Mouse (Mus musculus) spleen, postnatal 14 days (tissue): ENCODE measurements around the gene Itga2b.

Experiments
- DNase-seq, 2 experiments: peaks; one replicate each; pipeline ENCODE4 v3.0.0; 2021 to 2022; ENCODE audit warnings: low spot score in 2 of 2

Itga2b gene

DNA sequence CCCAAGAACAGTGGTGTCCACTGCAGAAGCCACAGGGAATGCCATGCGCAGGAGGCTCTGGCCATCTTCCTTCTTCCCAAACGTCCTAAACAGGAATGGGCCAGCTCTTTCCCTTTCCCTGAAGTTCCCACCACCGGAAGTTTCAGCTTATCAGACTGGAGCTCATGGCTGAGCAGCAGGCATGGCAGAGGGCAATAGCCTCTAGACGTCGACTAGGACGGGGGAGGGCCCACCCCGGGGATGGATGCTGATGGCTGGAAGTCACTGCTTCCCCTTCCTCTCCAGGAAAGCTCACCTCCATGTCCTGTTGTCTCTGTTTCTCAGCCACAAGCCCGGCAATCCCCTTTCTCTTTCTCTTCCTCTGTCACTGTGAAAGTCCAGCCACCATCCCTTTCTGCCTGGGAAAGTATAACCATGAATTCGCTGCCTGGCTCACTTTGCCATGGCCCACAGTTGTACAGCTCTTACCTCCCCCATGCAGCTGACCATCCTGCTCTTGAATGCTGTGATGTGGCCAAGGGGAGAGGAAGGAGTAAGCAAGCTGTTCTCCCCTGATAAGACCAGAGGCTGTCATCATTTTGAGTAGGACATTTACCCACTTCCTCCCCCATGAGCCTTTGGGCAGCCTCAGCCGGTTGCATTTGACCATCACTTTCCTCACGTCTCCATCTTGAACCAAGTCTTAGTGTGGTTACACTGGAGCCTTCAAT lies at the start of gene Itga2b:
Gene Itga2b (minus strand): TSS at position 475 of the 710 bp plus-strand sequence.
- no peak for DNase-seq

DNA sequence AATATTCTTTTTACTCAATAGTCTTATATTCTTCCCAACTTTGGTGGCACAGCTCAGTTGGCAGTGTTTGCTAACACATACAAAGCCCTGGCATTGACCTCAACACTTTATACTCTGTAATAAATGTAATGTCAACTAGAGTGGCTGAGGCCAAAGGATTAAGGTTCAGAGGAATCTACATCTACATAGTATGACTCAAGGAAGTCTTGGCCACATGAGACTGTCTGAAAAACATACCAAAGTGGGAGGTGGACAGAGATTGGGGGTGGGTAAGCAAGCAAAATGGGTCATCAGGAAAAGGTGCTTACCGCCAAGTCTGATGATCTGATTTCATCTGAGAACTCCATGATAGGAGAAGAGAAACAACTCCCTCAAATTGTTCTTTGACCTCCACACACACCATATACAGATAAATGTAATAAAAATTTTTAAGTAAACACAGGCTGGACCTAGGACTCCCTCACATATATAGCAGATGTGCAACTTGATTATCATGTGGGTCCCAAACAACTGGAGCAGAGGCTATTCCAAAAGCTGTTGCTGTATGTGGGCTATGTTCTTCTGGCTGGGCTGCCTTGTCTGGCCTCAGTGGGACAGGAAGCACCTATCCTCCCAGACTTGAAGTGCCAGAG lies 45.0 kb upstream of the Itga2b start:
- no peak for DNase-seq

DNA sequence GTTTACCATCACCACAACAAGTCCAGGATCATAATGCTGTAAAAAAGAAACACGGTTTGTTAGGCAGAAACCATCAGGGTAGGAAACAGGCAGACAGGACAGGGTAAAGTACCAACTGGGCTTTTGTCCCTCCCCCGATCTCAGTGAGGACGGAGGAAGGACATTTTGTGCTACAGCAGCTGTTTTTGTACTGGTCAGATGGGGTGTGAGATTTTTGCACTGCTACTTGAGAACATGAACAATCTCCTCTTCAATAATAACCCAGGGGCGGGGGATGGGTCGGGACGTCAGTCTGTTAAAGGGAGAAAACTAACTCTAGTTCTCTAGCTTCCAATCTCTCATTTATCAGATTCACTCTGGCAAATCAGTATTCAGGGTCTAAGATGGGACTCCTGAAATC lies 40.3 kb upstream of the Itga2b start:
- no peak for DNase-seq

DNA sequence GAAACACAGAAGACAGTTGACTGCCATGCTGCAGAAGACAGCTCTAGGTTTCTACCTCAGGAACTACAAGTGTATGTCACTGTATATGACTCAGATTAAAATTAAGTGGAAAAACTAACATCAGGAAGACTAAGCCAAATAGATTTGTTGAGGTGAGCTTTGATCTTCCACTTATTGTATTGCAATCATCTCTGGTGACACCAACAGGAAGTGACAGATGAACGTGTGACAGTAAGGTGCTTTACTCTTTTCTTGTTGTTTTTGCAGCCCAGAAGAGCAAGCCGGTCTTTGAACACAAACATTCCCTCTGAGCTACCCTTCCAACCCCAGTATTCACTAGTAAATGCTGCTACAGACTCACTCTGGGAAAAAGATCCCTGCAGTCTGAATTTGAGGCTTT lies 26.8 kb upstream of the Itga2b start:
- DNase-seq: no peak

DNA sequence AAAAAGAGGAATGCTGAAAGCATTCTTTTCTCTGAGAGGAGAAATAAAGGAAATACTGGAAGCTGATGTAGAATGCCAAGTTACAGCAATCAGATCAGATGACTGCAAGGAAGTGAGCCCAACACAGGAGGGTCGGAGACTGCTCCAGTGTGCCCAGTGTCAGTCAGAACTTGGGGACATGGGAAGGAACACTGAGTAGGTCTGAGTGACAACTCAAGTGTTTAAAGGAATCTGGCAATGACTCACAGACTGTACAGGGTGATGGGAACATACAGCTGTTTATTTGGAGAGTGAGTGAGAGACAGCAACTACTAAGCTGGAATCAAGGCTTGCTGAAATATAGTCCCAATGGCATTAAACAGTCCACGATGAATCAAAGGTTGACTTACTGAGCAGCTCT lies 26.3 kb upstream of the Itga2b start:
- DNase-seq: no peak

DNA sequence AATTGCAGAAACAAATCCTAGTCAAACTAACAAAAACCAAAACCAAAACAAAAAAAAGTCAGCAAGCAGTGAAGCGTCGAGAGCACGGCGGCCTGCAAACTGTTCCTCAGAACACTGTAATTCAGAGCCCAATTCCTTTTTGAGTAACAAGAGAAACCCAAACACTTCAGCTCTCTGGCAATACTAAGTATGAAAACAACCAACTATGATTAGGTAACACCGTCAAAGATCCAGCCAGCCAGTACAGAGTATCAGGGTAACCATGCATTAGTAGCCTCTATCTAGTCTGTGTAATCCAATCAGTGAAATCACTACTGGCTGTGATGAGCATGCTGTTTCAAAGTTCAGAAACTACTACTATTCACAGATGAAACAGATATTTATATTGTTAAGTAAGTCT lies 25.8 kb upstream of the Itga2b start:
- no peak for DNase-seq

DNA sequence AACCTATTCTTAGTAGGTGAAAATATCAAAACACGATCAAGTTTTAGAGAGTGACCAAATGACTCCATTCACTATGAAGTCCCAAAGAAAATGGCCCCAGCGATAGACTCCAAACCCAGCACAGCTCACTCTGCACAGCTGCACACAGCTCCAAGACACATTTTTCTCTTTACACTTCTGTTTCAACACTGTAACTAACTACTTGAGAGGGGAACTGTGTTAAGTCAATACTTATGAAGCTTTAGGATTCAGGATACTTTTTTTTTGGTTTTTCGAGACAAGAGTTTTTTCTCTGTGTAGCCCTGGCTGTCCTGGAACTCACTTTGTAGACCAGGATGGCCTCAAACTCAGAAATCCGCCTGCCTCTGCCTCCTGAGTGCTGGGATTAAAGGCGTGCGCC lies 25.2 kb upstream of the Itga2b start:
- DNase-seq: no peak

DNA sequence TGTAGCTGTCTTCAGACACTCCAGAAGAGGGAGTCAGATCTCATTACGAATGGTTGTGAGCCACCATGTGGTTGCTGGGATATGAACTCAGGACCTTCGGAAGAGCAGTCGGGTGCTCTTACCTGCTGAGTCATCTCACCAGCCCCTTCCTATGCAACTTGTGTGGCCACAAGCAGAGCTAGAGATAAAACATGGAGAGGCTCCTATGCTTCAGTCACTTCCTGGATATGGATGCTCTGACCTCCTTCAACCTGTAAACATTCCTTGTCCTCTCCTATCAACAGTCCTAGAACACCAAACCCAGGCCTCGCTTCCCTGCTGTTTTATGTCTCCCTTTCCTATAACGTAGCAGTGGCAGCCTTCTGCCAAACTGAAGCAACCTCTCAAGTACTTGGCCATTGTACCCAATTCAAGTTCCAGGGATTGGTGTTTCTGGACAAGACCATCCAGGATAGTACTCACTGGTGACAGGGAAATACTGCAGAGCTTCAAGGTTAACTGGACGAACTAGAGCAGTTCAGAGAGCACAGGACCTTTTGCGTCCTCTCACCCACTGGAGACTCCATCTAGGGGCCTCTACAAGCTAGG lies 24.2 kb upstream of the Itga2b start:
- DNase-seq: no peak

DNA sequence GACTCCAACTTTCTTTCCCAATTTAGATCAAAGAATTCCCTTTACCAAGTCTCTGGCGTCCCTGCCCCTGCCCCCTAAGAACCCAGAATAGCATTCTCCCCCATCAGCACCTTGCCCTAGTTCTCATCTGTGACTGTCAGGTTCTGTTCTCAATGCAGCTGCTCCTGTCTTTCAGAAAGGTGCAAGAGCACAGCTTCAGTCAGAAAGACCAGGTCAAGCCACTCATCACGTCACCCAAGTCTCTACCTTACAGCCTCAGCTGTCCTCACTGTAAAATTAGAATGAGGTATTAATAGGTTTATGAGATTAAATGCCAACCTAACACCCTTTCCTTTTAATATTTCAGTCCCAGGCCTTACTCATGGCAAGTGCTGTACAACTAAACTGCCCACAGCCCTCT lies 23.3 kb upstream of the Itga2b start:
- no peak for DNase-seq

DNA sequence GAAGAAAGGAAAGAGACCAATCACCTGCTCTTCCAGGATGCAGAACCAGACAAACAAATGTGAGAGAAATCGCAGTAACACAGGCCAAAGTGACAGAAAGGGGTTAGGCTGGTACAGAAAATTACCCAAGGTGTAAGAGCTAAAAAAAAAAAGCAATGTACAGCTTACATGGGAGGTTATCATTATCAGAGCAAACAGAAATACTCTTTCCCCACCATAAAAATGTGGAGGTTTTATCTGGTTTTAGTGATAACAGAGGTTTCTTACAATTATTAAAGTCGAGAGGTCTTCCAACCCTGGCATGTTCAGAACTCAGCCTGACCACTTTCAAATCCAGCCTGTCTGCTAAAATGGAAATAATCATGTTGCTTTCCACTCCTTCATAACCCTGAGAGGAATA lies 18.0 kb upstream of the Itga2b start:
- DNase-seq: no peak

DNA sequence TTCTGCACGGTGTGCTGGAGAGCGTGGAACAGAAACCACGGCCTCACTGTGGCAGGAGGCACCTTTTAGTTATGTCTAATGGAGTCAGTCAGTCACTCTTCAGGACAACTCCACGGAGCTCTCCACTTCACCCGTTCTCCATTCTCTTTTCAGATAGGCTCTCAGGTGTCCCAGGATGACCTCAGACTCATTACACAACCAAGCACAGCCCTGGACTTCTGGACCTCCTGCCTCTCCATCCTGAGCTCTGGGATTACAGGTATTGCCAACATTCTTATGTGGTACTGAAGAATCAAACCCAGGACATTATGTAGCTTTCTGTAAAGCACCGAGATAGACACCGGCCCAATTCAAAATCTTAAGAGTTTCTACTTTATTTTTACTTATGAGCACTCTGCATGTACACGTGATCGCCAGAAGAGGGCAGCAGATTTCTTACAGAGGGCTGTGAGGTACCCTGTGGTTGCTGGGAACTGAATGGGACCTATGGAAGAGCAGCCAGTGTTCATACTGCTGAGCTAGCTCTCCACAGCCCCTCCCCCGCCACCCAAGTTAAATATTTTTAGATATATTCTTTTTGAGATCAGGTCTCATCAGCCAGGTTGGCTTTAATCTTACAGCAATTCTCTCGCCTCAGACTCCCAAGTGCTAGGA lies 16.9 kb upstream of the Itga2b start:
- peak in 1 of 2 experiments; percentile 14 for DNase-seq

DNA sequence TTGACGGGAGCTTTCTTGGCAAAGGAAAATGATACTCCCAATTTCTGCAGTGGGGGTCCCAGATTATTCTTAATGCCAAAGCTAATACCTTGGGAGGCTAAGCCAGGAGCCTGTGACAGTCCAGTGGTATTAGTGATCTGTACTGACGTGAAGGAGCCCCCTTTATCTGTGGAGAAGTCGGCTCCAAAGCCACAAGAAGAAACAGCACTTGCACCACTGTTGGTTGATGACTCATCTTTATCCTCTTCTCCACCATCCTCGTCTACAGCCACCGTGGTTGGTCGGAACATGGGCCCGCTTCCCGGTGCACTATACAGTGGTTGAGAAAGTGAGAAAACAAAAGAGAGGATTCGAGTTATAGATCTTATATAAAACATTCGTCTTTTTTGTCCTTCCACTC lies 11.9 kb upstream of the Itga2b start:
- DNase-seq: no peak

DNA sequence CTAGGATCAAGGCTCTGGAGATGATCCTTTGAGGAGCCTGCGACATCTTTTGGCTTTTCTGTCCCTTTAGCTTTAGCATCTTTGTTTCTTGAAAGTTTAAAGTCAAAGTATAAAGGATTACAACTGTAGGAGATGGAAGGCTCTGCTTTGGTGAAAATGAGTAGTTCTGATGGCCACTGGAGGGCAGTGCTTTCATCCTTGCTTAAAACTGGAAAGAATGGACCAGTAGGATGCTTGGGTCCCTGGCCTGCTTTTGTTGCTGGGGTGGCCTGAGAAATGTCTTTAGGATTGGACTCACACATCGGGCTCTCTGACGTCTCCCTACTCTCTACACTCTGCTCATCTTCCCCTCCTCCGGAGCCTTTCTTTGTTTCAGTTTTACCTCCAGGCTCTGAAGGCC lies 11.0 kb upstream of the Itga2b start:
- no peak for DNase-seq

DNA sequence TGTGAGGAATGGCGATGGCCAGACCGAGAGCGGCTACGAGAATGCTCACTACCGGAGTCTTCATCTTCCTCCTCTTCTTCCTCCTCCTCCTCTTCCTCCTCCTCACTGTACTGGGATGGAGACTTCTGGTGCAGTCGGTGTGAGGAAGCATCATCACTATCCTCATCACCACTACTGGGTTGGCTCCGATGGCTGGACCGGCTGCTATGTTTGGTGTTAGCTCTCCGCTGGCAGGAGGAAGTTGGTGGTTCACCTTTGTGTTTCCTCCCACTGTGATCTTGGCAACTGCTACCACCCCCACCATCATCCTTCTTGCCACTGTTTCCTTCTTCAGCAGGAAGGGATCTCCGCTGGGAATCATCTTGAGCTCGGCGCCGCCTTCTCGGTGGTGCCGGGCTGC lies 10.2 kb upstream of the Itga2b start:
- no peak for DNase-seq

DNA sequence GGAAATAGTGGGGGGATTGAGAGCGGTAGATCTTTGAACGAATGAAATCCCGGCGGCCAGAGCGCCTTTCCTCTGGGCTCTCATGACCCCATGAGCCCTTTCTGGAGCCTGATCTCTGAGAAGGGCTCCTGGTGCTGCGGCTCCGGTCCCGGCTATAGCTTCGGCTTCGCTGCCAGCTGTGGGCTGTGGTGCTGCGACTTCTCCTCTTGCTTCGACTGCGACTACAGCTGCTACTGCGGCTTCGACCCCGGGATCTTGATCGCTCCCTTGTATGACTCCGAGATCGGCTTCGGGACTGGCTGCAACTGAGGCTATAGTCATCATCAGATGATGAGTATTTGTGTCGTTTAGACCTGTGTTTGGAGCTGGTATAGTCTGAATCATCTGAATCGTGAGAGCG lies 9.7 kb upstream of the Itga2b start:
- no peak for DNase-seq

DNA sequence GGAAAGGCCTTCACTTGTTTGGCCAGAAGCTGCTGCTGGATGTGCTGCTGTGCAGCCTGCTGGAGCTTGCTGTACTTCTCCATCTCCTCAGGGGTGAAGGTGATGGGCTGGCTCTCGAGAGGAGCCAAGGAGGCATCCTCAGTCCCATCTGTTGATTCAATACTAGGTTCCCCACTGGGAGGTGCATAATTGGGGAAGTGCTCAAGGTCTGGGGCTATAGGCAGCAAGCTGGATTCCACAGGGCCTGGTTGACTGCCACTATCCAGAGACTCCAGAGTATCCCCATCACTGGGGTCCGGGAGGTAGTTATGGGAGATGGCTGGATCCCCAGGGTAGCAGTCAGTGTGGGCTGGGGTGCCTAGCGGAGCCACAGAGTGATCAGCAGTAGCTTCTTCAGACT lies 8.7 kb upstream of the Itga2b start:
- DNase-seq: no peak

DNA sequence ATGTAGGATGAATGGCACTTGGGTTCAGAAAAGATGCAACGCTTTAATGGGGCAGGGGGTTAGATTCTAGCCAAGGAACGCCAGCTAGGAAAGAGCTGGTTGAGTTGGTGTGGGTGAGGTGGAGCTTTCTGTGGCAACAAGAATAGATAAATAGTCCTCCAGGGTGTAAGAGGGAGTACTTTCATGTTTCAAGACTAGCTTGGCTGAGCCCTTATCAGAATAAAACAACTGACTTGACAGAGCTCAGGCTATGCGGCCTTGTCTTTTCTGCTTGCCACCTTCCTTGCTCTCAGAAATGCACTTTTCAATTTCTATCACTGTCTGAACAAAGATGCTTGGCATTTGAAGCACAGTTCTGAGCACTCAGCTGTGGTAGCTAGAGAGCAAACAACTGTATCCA lies 5.1 kb upstream of the Itga2b start:
- no peak for DNase-seq

DNA sequence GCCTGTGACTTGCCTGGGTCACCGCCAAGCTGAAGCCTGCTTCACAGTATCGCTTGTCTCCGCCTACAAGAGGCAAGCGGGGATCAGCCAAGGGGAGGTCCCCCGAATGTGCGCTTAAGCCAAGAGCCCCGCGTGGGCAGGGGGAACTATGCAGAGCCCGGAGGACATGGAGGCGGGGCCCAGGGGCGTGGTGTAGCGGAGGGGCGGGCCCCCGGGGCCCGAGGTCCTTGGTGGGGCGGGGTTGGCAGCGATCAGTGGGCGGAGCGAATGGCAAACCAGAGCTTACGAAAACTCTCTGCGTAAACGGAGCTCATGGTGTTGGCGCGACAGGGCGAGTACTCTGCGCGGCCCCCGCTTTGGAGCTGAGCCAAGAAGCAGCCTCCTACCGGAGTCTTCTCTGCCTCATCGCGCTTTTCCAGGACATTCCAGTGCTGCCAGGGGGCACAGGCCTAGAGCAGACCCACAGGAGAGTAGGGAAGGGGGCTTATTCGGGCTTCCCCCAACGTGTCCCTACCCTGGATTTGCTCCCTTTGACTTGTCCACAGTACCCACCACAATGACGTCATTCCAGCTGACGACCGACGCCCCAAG lies 2.8 kb downstream of the Itga2b start:
- peak; percentile 89 to 90 for DNase-seq

DNA sequence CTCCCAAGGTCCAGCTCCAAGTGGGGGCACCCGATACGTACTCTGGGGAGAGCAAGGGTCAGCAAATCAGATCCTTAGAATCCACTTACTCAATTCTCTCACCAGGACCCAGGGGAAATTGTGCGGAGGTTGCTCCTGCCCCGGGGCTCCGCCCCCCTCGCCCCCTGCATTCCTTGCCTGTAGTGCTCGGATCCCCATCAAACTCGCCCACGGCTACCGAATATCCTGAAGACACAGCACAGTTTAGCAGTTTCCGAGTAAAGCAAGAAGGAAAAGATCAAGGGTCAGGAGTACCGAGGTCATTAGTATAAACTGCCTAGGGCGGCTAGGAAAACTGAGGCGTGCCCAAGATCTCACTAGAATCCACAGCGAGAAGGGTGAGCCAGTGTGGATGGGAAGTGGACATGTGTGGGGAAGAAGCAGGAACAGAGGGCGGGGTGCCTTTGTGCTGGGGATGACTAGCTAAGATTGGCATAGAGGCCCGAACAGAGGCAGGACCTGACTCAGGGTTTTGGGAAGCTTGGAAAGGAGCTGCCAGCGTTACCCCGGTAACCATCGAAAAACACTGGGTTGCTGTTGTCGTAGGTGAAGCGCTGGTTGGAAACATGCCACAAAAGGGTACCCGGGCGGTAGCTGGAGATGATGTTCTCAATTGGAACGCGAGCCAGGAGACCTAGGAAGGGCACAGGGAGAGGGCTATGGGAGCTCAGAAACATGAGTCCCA lies 4.0 kb downstream of the Itga2b start:
- no peak for DNase-seq

DNA sequence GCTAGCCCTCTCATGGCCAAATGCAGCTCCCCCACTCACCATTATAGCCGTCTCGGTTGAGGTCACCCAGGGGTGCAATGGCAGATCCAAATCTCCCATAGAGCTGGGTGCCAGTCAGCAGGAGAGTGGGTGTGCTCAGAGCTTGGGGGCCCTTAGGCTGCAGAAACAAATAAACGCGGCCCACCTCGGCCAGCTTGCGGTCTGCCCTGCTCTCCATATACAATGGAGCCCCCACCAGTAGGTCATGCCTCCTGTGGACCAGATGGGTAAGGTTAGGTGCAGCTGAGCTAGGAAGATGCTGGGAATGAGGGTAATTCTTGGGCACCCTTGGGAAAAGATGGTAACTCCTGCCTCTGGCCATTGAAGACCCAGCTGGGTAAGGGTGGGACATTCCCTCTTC lies 5.0 kb downstream of the Itga2b start:
- no peak for DNase-seq

DNA sequence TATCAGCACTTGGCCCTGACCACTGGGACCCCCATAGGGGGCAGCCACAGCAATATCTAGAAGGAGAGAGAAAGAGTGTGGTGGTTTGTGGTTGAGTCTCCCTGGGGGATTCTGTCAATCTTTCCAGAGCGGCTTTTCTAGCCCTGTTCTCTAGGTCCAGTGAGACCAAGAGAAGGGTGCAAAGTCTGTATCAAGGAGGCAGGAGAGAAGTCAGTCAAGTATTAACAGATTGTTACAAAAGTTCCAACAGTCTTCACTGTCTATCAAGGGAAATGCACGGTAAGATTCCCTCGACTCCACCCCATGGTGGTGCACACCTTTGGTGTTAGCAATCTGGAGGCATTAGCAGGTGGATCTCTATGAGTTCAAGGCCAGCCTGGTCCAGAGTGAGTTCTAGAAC lies 8.2 kb downstream of the Itga2b start:
- DNase-seq: no peak

DNA sequence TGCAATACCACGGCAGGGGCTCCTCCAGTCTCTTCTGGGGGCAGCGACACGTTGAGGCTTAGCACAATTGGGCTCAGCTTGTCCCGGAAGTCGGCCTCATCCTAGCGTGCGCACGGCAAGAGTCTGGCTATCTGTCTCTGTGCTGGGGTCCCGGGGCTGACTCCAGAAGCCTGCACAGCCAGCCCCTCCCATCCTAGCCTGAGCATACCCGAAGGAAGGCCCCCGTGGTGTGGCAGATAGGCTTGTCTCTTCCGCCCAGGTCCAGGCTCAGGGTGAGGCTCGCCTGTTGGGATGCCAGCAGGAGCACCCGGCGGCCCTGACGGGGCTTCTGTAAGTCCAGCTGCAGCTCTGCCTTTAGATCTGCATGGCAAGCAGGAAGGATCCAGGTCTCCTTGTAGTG lies 9.4 kb downstream of the Itga2b start:
- DNase-seq: no peak
